Mouse (Mus musculus): ENCODE data around the gene Arhgef10l. TPM values are rescaled to one million over a fixed set of nuclear protein-coding genes. Genes with fewer than 3 reads are reported as not detected.
A peak's percentile ranks its signal among the peaks of the same experiment; 100 is the strongest.

Arhgef10l gene
- polyA plus RNA-seq (2016; fragmentation: Nextera tagmentation; extraction: Ambion mirVana), result 23.7 and 32.3 TPM in 2 replicates

DNA sequence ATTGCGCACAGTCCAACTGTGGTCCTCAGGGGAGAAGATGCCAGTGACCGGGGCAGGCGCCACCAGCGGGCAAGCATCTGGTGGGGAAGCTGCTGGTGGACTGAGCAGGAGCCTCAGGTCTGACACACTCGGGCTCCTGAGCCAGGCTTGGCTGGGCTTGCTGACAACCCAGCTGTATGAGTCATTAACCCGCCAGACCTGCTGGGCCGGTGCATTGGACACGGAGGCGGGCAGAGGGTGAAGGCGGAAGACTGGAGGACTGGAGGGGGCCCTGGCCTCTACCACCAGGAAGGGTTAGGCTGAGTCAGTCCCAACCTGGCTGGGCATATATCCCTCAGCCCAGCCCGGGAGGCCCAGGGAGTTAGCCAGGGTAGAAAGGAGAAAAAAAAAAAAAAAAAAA lies at the start of gene Arhgef10l:
TSS of gene Arhgef10l (minus strand) at position 253 of the 400 bp plus-strand sequence.
- H3K4me3 ChIP-seq, result no peak within 1 kb of the TSS
- WGBS, result 77% methylated on average over 11 of the region's 11 CpGs
- H3K4me1 ChIP-seq (replicated peaks), result peaks cover 44% of the 10 kb centered on the region
- DNase-seq (ENCODE audit: low spot score), result no peak
- no peaks in the 10 kb centered on the region for H3K9me3 ChIP-seq
- H3K36me3 ChIP-seq, result no peaks in the 10 kb centered on the region
- 0 out of 2 replicates have a peak within 1 kb of the TSS, but pooled peaks have one; percentile 19 for H3K27ac ChIP-seq
- 0 out of 2 replicates have a peak, but pooled peaks cover 5% of the 10 kb centered on the region for H3K27me3 ChIP-seq (ENCODE audit: insufficient read depth, poor library complexity, severe bottlenecking)

GRCm38 (mm10) chr4:140714586-140714985 lies 48.8 kb upstream of the Arhgef10l start:
- Histone ChIP-seq H3K4me3 (no peak overlapping the region), H3K36me3 (peaks cover 99% of the 10 kb centered on the region), H3K27ac (peak overlapping the region; percentile 69; the same call in 1 of the 2 replicates), H3K27me3 (ENCODE audit: insufficient read depth, poor library complexity, severe bottlenecking) (no peaks in the 10 kb centered on the region), H3K9me3 (no peaks in the 10 kb centered on the region), H3K4me1 (replicated peaks) (peaks cover 38% of the 10 kb centered on the region)
- no peak for DNase-seq (ENCODE audit: low spot score)
- 89% methylated on average over 5 of the region's 5 CpGs for WGBS

GRCm38 (mm10) chr4:140713480-140714365 lies 47.9 kb upstream of the Arhgef10l start:
- WGBS, result 53% methylated on average over 29 of the region's 29 CpGs
- peaks cover 99% of the 10 kb centered on the region for H3K36me3 ChIP-seq
- DNase-seq (ENCODE audit: low spot score), result peak; percentile 87
- no peaks in the 10 kb centered on the region for H3K27me3 ChIP-seq (ENCODE audit: insufficient read depth, poor library complexity, severe bottlenecking)
- no peak overlapping the region for H3K4me3 ChIP-seq
- peaks cover 47% of the 10 kb centered on the region for H3K4me1 ChIP-seq (replicated peaks)
- H3K9me3 ChIP-seq, result no peaks in the 10 kb centered on the region
- peak overlapping the region; percentile 69 for H3K27ac ChIP-seq

DNA sequence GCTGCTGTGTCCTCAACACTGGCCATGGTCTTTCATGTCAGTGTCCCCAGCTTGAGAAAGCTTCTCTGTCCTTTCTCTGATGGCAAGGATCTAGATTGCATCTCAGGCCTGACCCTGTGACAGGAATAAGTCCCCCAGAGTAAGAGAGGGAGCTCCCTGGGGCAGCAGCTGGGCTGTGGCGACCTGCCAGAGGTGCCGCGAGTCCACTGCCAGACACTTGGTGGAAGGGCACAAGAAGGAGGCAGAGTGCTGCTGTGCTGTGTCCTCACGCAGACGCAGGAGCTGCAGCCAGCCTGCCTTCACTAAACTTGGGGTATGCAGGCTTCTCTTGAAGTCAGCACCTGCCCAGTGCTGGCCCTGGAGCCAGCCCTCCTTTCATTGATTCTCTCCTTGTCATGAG lies 45.5 kb upstream of the Arhgef10l start:
- WGBS, result 94% methylated on average over 5 of the region's 5 CpGs
- DNase-seq (ENCODE audit: low spot score), result no peak
- no peak overlapping the region for H3K4me3 ChIP-seq
- peak overlapping the region; percentile 3; the same call in 1 of the 2 replicates for H3K27ac ChIP-seq
- no peaks in the 10 kb centered on the region for H3K9me3 ChIP-seq
- peaks cover 57% of the 10 kb centered on the region for H3K4me1 ChIP-seq (replicated peaks)
- H3K36me3 ChIP-seq, result peaks cover 99% of the 10 kb centered on the region
- no peaks in the 10 kb centered on the region for H3K27me3 ChIP-seq (ENCODE audit: insufficient read depth, poor library complexity, severe bottlenecking)

- 84% methylated on average over 10 of the region's 10 CpGs for WGBS
- Histone ChIP-seq H3K9me3 (no peaks in the 10 kb centered on the region), H3K36me3 (peaks cover 99% of the 10 kb centered on the region), H3K27ac (no peak overlapping the region), H3K4me3 (no peak overlapping the region), H3K27me3 (ENCODE audit: insufficient read depth, poor library complexity, severe bottlenecking) (no peaks in the 10 kb centered on the region), H3K4me1 (replicated peaks) (peaks cover 63% of the 10 kb centered on the region)
- no peak for DNase-seq (ENCODE audit: low spot score)
Observed at GRCm38 (mm10) chr4:140710781-140711180, 45.0 kb upstream of the Arhgef10l start.

GRCm38 (mm10) chr4:140709617-140710016 lies 43.8 kb upstream of the Arhgef10l start:
- no peak overlapping the region for H3K27ac ChIP-seq
- H3K4me1 ChIP-seq (replicated peaks), result peaks cover 74% of the 10 kb centered on the region
- H3K36me3 ChIP-seq, result peaks cover 100% of the 10 kb centered on the region
- H3K27me3 ChIP-seq (ENCODE audit: insufficient read depth, poor library complexity, severe bottlenecking), result no peaks in the 10 kb centered on the region
- 90% methylated on average over 10 of the region's 10 CpGs for WGBS
- H3K9me3 ChIP-seq, result no peaks in the 10 kb centered on the region
- no peak overlapping the region for H3K4me3 ChIP-seq
- DNase-seq (ENCODE audit: low spot score), result no peak

DNA sequence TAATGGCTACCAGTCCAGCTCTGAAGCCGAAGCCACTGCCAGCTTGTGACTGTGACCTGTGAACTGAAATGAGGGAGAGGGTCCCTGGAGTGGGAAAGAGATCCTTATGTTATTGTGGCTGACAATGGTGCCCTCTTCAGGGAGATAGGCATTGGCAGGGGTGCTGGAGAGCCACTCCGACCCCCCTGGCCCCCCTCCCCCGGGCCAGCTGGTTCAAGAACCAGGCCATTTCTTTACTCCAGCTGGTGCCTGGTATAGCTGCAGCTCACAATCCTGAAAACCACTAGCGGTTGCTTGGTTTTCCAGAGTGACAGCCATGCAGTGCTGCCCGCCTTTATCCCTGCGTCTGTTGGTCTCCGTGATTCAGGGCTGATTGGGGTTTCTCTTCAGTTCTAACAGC lies 43.3 kb upstream of the Arhgef10l start:
- 91% methylated on average over 7 of the region's 7 CpGs for WGBS
- Histone ChIP-seq H3K9me3 (no peaks in the 10 kb centered on the region), H3K4me3 (no peak overlapping the region), H3K4me1 (replicated peaks) (peaks cover 74% of the 10 kb centered on the region), H3K27me3 (ENCODE audit: insufficient read depth, poor library complexity, severe bottlenecking) (no peaks in the 10 kb centered on the region), H3K36me3 (peaks cover 100% of the 10 kb centered on the region), H3K27ac (no peak overlapping the region)
- DNase-seq (ENCODE audit: low spot score), result no peak

DNA sequence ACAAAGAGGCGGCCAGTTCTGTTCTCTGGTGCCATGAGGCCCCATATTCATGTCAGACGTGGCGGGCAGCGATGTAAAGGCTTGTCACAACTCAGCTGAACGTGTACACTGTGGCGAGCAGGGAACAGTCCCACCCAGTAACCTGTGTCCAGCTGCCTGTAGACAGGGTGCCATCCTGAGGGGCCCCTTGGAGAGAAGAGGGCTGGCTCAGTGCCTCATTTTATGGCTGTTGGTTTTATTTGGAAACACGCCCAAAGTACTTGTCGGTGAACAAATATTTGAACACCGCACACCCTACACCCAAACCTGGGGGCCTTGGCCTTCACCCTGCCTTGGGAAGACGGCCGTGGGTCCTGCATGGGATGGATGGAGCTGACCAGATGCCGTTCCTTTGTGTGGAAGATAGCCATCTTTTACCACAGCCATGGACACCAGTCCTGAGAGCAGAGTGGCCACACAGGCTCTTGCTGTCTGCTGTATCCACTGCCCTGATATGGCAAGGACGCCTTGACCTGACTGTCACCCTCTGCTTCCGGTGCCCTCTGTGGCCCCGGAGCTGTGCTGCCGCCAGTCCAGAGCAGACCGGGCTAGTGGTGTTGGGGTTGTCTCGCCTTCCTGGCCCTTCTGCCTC lies 42.6 kb upstream of the Arhgef10l start:
- no peaks in the 10 kb centered on the region for H3K27me3 ChIP-seq (ENCODE audit: insufficient read depth, poor library complexity, severe bottlenecking)
- H3K36me3 ChIP-seq, result peaks cover 99% of the 10 kb centered on the region
- H3K4me3 ChIP-seq, result no peak overlapping the region
- no peak for DNase-seq (ENCODE audit: low spot score)
- WGBS, result 91% methylated on average over 18 of the region's 18 CpGs
- no peak overlapping the region for H3K27ac ChIP-seq
- H3K4me1 ChIP-seq (replicated peaks), result peaks cover 74% of the 10 kb centered on the region
- no peaks in the 10 kb centered on the region for H3K9me3 ChIP-seq

GRCm38 (mm10) chr4:140707615-140708014 lies 41.8 kb upstream of the Arhgef10l start:
- peaks cover 91% of the 10 kb centered on the region for H3K36me3 ChIP-seq
- DNase-seq (ENCODE audit: low spot score), result no peak
- WGBS, result 90% methylated on average over 4 of the region's 4 CpGs
- H3K4me3 ChIP-seq, result no peak overlapping the region
- H3K27me3 ChIP-seq (ENCODE audit: insufficient read depth, poor library complexity, severe bottlenecking), result no peaks in the 10 kb centered on the region
- no peaks in the 10 kb centered on the region for H3K9me3 ChIP-seq
- no peak overlapping the region for H3K27ac ChIP-seq
- peaks cover 73% of the 10 kb centered on the region for H3K4me1 ChIP-seq (replicated peaks)

DNA sequence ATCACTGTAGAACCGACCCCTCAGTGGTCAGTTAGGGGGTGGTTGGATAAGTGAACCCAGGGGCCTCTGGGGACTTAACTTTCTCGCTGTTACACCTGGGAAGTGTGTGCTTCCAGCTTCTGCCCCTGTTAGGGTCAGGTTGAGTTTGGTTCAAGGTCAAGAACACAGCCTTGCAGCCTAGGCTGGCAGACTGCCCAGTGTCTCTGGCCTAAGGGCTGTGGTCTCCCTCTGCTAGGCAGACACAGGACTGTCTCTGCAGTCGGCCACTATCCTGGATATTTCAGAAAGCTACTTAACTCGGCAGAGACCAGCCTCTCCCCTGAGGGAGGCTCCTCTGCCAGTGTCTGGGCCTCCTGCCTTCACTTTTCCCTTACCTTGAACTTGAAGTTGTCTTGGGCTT lies 38.4 kb upstream of the Arhgef10l start:
- DNase-seq (ENCODE audit: low spot score), result no peak
- Histone ChIP-seq H3K36me3 (peaks cover 57% of the 10 kb centered on the region), H3K9me3 (no peaks in the 10 kb centered on the region), H3K27me3 (ENCODE audit: insufficient read depth, poor library complexity, severe bottlenecking) (peaks cover 19% of the 10 kb centered on the region), H3K4me3 (peak overlapping the region; percentile 93), H3K4me1 (replicated peaks) (peaks cover 71% of the 10 kb centered on the region), H3K27ac (peak overlapping the region; percentile 100)
- 56% methylated on average over 4 of the region's 4 CpGs for WGBS

DNA sequence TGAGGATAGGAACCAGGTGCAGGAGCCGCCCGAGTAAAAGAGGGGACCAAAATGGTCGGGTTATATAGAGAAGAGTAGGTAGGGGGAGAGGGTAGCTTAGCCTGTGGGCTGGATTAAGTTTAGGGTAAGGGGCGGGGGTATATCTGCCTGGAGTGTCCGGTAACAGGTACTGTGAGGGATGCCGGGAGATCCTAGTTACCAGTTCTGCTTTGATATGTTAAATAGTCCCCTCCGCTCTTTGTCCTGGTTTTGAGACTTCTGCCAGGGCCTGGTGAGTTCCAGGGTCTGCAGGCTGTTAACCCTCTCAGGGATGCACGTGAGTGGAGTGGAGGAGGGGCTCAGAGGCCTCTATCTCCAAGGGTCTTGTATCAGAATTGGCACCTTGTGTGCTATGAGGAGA lies 37.8 kb upstream of the Arhgef10l start:
- peaks cover 52% of the 10 kb centered on the region for H3K36me3 ChIP-seq

GRCm38 (mm10) chr4:140702611-140703327 lies 37.0 kb upstream of the Arhgef10l start:
- Histone ChIP-seq H3K27me3 (ENCODE audit: insufficient read depth, poor library complexity, severe bottlenecking) (peaks cover 33% of the 10 kb centered on the region), H3K36me3 (peaks cover 43% of the 10 kb centered on the region), H3K27ac (peak overlapping the region; percentile 100), H3K9me3 (no peaks in the 10 kb centered on the region), H3K4me1 (replicated peaks) (peaks cover 63% of the 10 kb centered on the region), H3K4me3 (peak overlapping the region; percentile 93)
- WGBS, result under 1% methylated on average over 56 of the region's 68 CpGs
- peak; percentile 81 for DNase-seq (ENCODE audit: low spot score)

More for the DNA sequence above, 37.8 kb upstream of the Arhgef10l start:
- 6% methylated on average over 8 of the region's 8 CpGs for WGBS
- H3K27ac ChIP-seq, result peak overlapping the region; percentile 100
- peaks cover 24% of the 10 kb centered on the region for H3K27me3 ChIP-seq (ENCODE audit: insufficient read depth, poor library complexity, severe bottlenecking)
- peaks cover 66% of the 10 kb centered on the region for H3K4me1 ChIP-seq (replicated peaks)
- peak overlapping the region; percentile 93 for H3K4me3 ChIP-seq
- DNase-seq (ENCODE audit: low spot score), result peak; percentile 52
- H3K9me3 ChIP-seq, result no peaks in the 10 kb centered on the region
